Mouse (Mus musculus) cerebellum, adult 8-10 months (tissue): ENCODE measurements around the gene Hspa5.
"Not testable (repeated sequence)": the region's sequence is repeated elsewhere in the genome, so short reads cannot be mapped to it uniquely, and the experiment has no call there.

ENCODE experiments used
- DNase-seq: peaks from one replicate; pipeline ENCODE4 v3.0.0; 2022

Hspa5 gene

GRCm38 (mm10) chr2:34771368-34772226, at the start of gene Hspa5:
TSS of gene Hspa5 (plus strand) at chr2:34771970.
- peak; percentile 98 for DNase-seq

GRCm38 (mm10) chr2:34725269-34725668, 46.5 kb upstream of the Hspa5 start:
- no peak for DNase-seq

- no peak for DNase-seq
Observed at GRCm38 (mm10) chr2:34727045-34727728, 44.6 kb upstream of the Hspa5 start.

- DNase-seq: no peak
Observed at GRCm38 (mm10) chr2:34736626-34737025, 35.1 kb upstream of the Hspa5 start.

GRCm38 (mm10) chr2:34737911-34738310, 33.9 kb upstream of the Hspa5 start:
- DNase-seq: no peak

GRCm38 (mm10) chr2:34739684-34740391, 31.9 kb upstream of the Hspa5 start:
- DNase-seq: no peak

- no peak for DNase-seq
Observed at GRCm38 (mm10) chr2:34741390-34742159, 30.2 kb upstream of the Hspa5 start.

GRCm38 (mm10) chr2:34742675-34743074, 29.1 kb upstream of the Hspa5 start:
- no peak for DNase-seq

GRCm38 (mm10) chr2:34744476-34744875, 27.3 kb upstream of the Hspa5 start:
- no peak for DNase-seq

GRCm38 (mm10) chr2:34745673-34746072, 26.1 kb upstream of the Hspa5 start:
- no peak for DNase-seq

- no peak for DNase-seq
Observed at GRCm38 (mm10) chr2:34748479-34748878, 23.3 kb upstream of the Hspa5 start.

- DNase-seq: no peak
Observed at GRCm38 (mm10) chr2:34750245-34750644, 21.5 kb upstream of the Hspa5 start.

GRCm38 (mm10) chr2:34753811-34754550, 17.8 kb upstream of the Hspa5 start:
- peak; percentile 82 for DNase-seq

GRCm38 (mm10) chr2:34754551-34755358, 17.0 kb upstream of the Hspa5 start, which contains the start of gene Gapvd1:
TSS of gene Gapvd1 (minus strand) at chr2:34755232.
- peak; percentile 27 for DNase-seq

GRCm38 (mm10) chr2:34757341-34757740, 14.4 kb upstream of the Hspa5 start:
- DNase-seq: no peak

- not testable (repeated sequence) for DNase-seq
Observed at GRCm38 (mm10) chr2:34761272-34761671, 10.5 kb upstream of the Hspa5 start.

- DNase-seq: no peak
Observed at GRCm38 (mm10) chr2:34762174-34762573, 9.6 kb upstream of the Hspa5 start.

GRCm38 (mm10) chr2:34762872-34763271, 8.9 kb upstream of the Hspa5 start:
- no peak for DNase-seq

- no peak for DNase-seq
Observed at GRCm38 (mm10) chr2:34764801-34765200, 7.0 kb upstream of the Hspa5 start.

GRCm38 (mm10) chr2:34770049-34770448, 1.7 kb upstream of the Hspa5 start:
- no peak for DNase-seq

GRCm38 (mm10) chr2:34770951-34771350, 819 bp upstream of the Hspa5 start:
- no peak for DNase-seq
